Mouse (Mus musculus): ENCODE measurements around the gene Tsg101. TPM values are rescaled to one million over a fixed set of nuclear protein-coding genes. Genes with fewer than 3 reads are reported as not detected.

Gene Tsg101
- 55.6 to 62.8 TPM (median 60.6 TPM) in 4 replicates for total RNA-seq (2023; ENCODE audit: inconsistent age)

GRCm38 (mm10) chr7:46919551-46920176 is at the start of gene Tsg101:
Tsg101 (minus strand) TSS chr7:46919969.

GRCm38 (mm10) chr7:46957831-46958691 is 38.3 kb upstream of the Tsg101 start, which contains the start of gene Uevld:
Uevld (minus strand) TSS chr7:46958527.

GRCm38 (mm10) chr7:46860996-46861395 is 58.8 kb downstream of the Tsg101 start, which contains the start of gene Ldhc:
Ldhc (plus strand) TSS chr7:46861203.

GRCm38 (mm10) chr7:46840787-46841525 is 78.8 kb downstream of the Tsg101 start, which contains the start of gene Ldha:
Ldha (plus strand) TSS chr7:46841475.

Other genes starting within 250 kb of the Tsg101 start
- not detected in 4 replicates for gene Tph1, start 247.4 kb downstream of the Tsg101 start, total RNA-seq (2023; ENCODE audit: inconsistent age)
- 14.0 to 16.3 TPM (median 14.9 TPM) in 4 replicates for gene Saal1, start 209.3 kb downstream of the Tsg101 start, total RNA-seq (2023; ENCODE audit: inconsistent age)
- 0.90 TPM in 1 of 4 replicates, not detected in the others for gene Saa3, start 204.3 kb downstream of the Tsg101 start, total RNA-seq (2023; ENCODE audit: inconsistent age)
- gene Saa4, start 187.4 kb downstream of the Tsg101 start, total RNA-seq (2023; ENCODE audit: inconsistent age), result not detected in 4 replicates
- not detected in 4 replicates for gene Saa1, start 177.0 kb downstream of the Tsg101 start, total RNA-seq (2023; ENCODE audit: inconsistent age)
- gene Saa2, start 168.2 kb downstream of the Tsg101 start, total RNA-seq (2023; ENCODE audit: inconsistent age), result not detected in 4 replicates
- gene Hps5, start 123.9 kb downstream of the Tsg101 start, total RNA-seq (2023; ENCODE audit: inconsistent age), result 52.4 to 64.3 TPM (median 57.5 TPM) in 4 replicates
- 55.3 to 67.0 TPM (median 62.3 TPM) in 4 replicates for gene Gtf2h1, start 123.9 kb downstream of the Tsg101 start, total RNA-seq (2023; ENCODE audit: inconsistent age)
- gene Ldha, start 78.5 kb downstream of the Tsg101 start, total RNA-seq (2023; ENCODE audit: inconsistent age), result 177 to 194 TPM (median 177 TPM) in 4 replicates
- gene Ldhc, start 58.8 kb downstream of the Tsg101 start, total RNA-seq (2023; ENCODE audit: inconsistent age), result not detected in 4 replicates
- gene Uevld, start 38.6 kb upstream of the Tsg101 start, total RNA-seq (2023; ENCODE audit: inconsistent age), result 4.6 to 8.5 TPM (median 6.1 TPM) in 4 replicates
- gene Gm9999, start 63.6 kb upstream of the Tsg101 start, total RNA-seq (2023; ENCODE audit: inconsistent age), result not detected in 4 replicates
- gene Spty2d1, start 88.4 kb upstream of the Tsg101 start, total RNA-seq (2023; ENCODE audit: inconsistent age), result 89.3 to 99.8 TPM (median 96.1 TPM) in 4 replicates
- 3.0 to 5.2 TPM (median 4.8 TPM) in 4 replicates for gene Tmem86a, start 130.6 kb upstream of the Tsg101 start, total RNA-seq (2023; ENCODE audit: inconsistent age)
- 0.19 to 0.55 TPM in 2 of 4 replicates, not detected in the others for gene Ptpn5, start 213.7 kb upstream of the Tsg101 start, total RNA-seq (2023; ENCODE audit: inconsistent age)